Mouse (Mus musculus) E14TG2a.4 (cell line): ENCODE results near the gene Nckap5.

ENCODE experiments used
- CTCF ChIP-seq: conservative IDR thresholded peaks from 2 replicates; pipeline ENCODE4 v1.5.1; 2014; ENCODE audit warnings: low read length
- NANOG ChIP-seq: IDR thresholded peaks from 2 replicates; pipeline ENCODE4 v1.6.1; 2014; ENCODE audit warnings: borderline replicate concordance, low read length, mixed read lengths

GRCm38 (mm10) chr1:126822246-126822645, 8.4 kb downstream of the Nckap5 start:
- TF ChIP-seq CTCF (no peak), NANOG (no peak)
